Mouse (Mus musculus) midbrain, embryonic 16.5 days (tissue): ENCODE data around the gene Sftpd. TPM values are rescaled to one million over a fixed set of nuclear protein-coding genes. Genes with fewer than 3 reads are reported as not detected.

Experiments used
- ATAC-seq: fragments of 200-750 bp; cut with Nextera tagmentation; 2 replicates; pipeline ENCODE4 v1.8.0; 2017; ENCODE audit warnings: moderate TSS enrichment
- H3K27ac ChIP-seq: fragments of 300-500 bp; sonication (generic); 2 replicates; pipeline ENCODE4 v1.5.1; 2014; ENCODE audit warnings: mild to moderate bottlenecking, low read length, mixed read lengths
- H3K27me3 ChIP-seq: fragments of 300-500 bp; sonication (generic); 2 replicates; pipeline ENCODE4 v1.6.1; 2014; ENCODE audit warnings: low read depth, low read length, mixed read lengths; ENCODE audit not compliant: control insufficient read depth, insufficient read depth
- H3K36me3 ChIP-seq: fragments of 300-500 bp; sonication (generic); 2 replicates; pipeline ENCODE4 v1.6.1; 2014; ENCODE audit warnings: mild to moderate bottlenecking, low read length, moderate library complexity, mixed read lengths; ENCODE audit not compliant: control insufficient read depth, insufficient read depth
- H3K4me1 ChIP-seq: fragments of 300-500 bp; sonication (generic); 2 replicates; pipeline ENCODE4 v1.6.1; 2014; ENCODE audit warnings: mild to moderate bottlenecking, low read length, mixed read lengths; ENCODE audit not compliant: control insufficient read depth, insufficient read depth
- H3K4me2 ChIP-seq: fragments of 300-500 bp; sonication (generic); 2 replicates; pipeline ENCODE4 v1.6.1; 2014; ENCODE audit warnings: mild to moderate bottlenecking, low read length, mixed read lengths
- H3K4me3 ChIP-seq: fragments of 300-500 bp; sonication (generic); 2 replicates; pipeline ENCODE4 v1.5.1; 2014; ENCODE audit warnings: low read depth, mild to moderate bottlenecking, low read length, moderate library complexity, mixed read lengths
- H3K9ac ChIP-seq: fragments of 300-500 bp; sonication (generic); 2 replicates; pipeline ENCODE4 v1.6.1; 2014; ENCODE audit warnings: low read depth, low read length, mixed read lengths
- H3K9me3 ChIP-seq: fragments of 300-500 bp; sonication (generic); replicated peaks from 2 replicates; pipeline ENCODE4 v1.6.1; 2014; ENCODE audit warnings: mild to moderate bottlenecking, low read length, mixed read lengths; ENCODE audit not compliant: control insufficient read depth, poor library complexity, severe bottlenecking
- WGBS: fragments of 180-500 bp; shearing (Covaris S2); extraction: QIAGEN DNeasy Blood & Tissue Kit; methylation state at CpG from one replicate; pipeline ENCODE4 v1.1.7; 2014; 5-methylcytosine and 5-hydroxymethylcytosine counted together
- polyA plus RNA-seq: library from polyadenylated mRNA; unstranded; fragments of >200 nt; fragmentation: Nextera tagmentation; extraction: Ambion mirVana; gene quantifications from 2 replicates; pipeline ENCODE4 v1.2.1, GENCODE M21; 2015

The Sftpd gene
- polyA plus RNA-seq, 1 experiment from 2014 or later: not detected

- Histone ChIP-seq H3K4me1 (no peaks in the 10 kb centered on the region), H3K4me2 (no peak overlapping the region), H3K9me3 (no peaks in the 10 kb centered on the region), H3K4me3 (no peak overlapping the region), H3K36me3 (no peaks in the 10 kb centered on the region), H3K9ac (no peak overlapping the region), H3K27ac (no peak overlapping the region), H3K27me3 (no peaks in the 10 kb centered on the region)
- 82% methylated on average over 5 of the region's 5 CpGs for WGBS
- ATAC-seq: no peak
Measured at GRCm38 (mm10) chr14:41124683-41125082, 60.3 kb downstream of the Sftpd start.

Other genes starting within 250 kb of the Sftpd start
- 61.7 and 66.1 TPM in 2 replicates for gene Tspan14, start 218.3 kb downstream of the Sftpd start, polyA plus RNA-seq
- 105 and 111 TPM in 2 replicates for gene Fam213a, start 171.4 kb downstream of the Sftpd start, polyA plus RNA-seq
- gene Dydc2, start 115.9 kb downstream of the Sftpd start, polyA plus RNA-seq: 1.2 and 1.4 TPM in 2 replicates
- gene Dydc1, start 112.2 kb downstream of the Sftpd start, polyA plus RNA-seq: not detected in 2 replicates
- gene Mat1a, start 80.1 kb downstream of the Sftpd start, polyA plus RNA-seq: not detected in 2 replicates
- gene Sftpa1, start 53.4 kb downstream of the Sftpd start, polyA plus RNA-seq: not detected in 2 replicates
- gene Mbl1, start 33.7 kb downstream of the Sftpd start, polyA plus RNA-seq: not detected in 2 replicates
- 0.24 and 0.40 TPM in 2 replicates for gene Gm2832, start 93.7 kb upstream of the Sftpd start, polyA plus RNA-seq
- not detected in 2 replicates for gene Gm5798, start 163.5 kb upstream of the Sftpd start, polyA plus RNA-seq
- gene Gm7945, start 201.2 kb upstream of the Sftpd start, polyA plus RNA-seq: not detected in 2 replicates
- gene Gm6482, start 223.1 kb upstream of the Sftpd start, polyA plus RNA-seq: not detected in 2 replicates